Mouse (Mus musculus) neural tube, embryonic 15.5 days (tissue): Measurements from ENCODE around the gene Abcc1. TPM values are rescaled to one million over a fixed set of nuclear protein-coding genes. Genes with fewer than 3 reads are reported as not detected.

Experiments used
- ATAC-seq: fragments of 200-750 bp; cut with Nextera tagmentation; 2 replicates; pipeline ENCODE4 v1.8.0; 2017; ENCODE audit warnings: mild to moderate bottlenecking, moderate TSS enrichment, moderate library complexity; ENCODE audit not compliant: low FRiP score
- H3K27ac ChIP-seq: fragments of 300-500 bp; sonication (generic); replicated peaks from 2 replicates; pipeline ENCODE4 v1.5.1; 2015; ENCODE audit warnings: mild to moderate bottlenecking, inconsistent platforms
- H3K27me3 ChIP-seq: fragments of 300-500 bp; sonication (generic); replicated peaks from 2 replicates; pipeline ENCODE4 v1.6.1; 2015; ENCODE audit warnings: inconsistent platforms
- H3K36me3 ChIP-seq: fragments of 300-500 bp; sonication (generic); 2 replicates; pipeline ENCODE4 v1.6.1; 2015; ENCODE audit warnings: inconsistent platforms
- H3K4me1 ChIP-seq: fragments of 300-500 bp; sonication (generic); 2 replicates; pipeline ENCODE4 v1.6.1; 2015; ENCODE audit warnings: inconsistent platforms
- H3K4me2 ChIP-seq: fragments of 300-500 bp; sonication (generic); 2 replicates; pipeline ENCODE4 v1.6.1; 2015; ENCODE audit warnings: inconsistent platforms, mild to moderate bottlenecking, moderate library complexity
- H3K4me3 ChIP-seq: fragments of 300-500 bp; sonication (generic); replicated peaks from 2 replicates; pipeline ENCODE4 v1.5.1; 2015; ENCODE audit warnings: mild to moderate bottlenecking, inconsistent platforms
- H3K9ac ChIP-seq: fragments of 300-500 bp; sonication (generic); replicated peaks from 2 replicates; pipeline ENCODE4 v1.6.1; 2015; ENCODE audit warnings: mild to moderate bottlenecking, inconsistent platforms
- H3K9me3 ChIP-seq: fragments of 300-500 bp; sonication (generic); replicated peaks from 2 replicates; pipeline ENCODE4 v1.6.1; 2016; ENCODE audit warnings: inconsistent platforms
- WGBS: fragments of 180-500 bp; shearing (Covaris S2); methylation state at CpG from one replicate; pipeline ENCODE4 v1.1.7; 2015; ENCODE audit warnings: mixed read lengths; 5-methylcytosine and 5-hydroxymethylcytosine counted together
- polyA plus RNA-seq: library from polyadenylated mRNA; unstranded; fragments of >200 nt; fragmentation: Nextera tagmentation; extraction: Ambion mirVana; gene quantifications from 2 replicates; pipeline ENCODE4 v1.2.1, GENCODE M21; 2015

Abcc1 gene
- polyA plus RNA-seq, 1 experiment from 2014 or later, result 8.8 TPM

DNA sequence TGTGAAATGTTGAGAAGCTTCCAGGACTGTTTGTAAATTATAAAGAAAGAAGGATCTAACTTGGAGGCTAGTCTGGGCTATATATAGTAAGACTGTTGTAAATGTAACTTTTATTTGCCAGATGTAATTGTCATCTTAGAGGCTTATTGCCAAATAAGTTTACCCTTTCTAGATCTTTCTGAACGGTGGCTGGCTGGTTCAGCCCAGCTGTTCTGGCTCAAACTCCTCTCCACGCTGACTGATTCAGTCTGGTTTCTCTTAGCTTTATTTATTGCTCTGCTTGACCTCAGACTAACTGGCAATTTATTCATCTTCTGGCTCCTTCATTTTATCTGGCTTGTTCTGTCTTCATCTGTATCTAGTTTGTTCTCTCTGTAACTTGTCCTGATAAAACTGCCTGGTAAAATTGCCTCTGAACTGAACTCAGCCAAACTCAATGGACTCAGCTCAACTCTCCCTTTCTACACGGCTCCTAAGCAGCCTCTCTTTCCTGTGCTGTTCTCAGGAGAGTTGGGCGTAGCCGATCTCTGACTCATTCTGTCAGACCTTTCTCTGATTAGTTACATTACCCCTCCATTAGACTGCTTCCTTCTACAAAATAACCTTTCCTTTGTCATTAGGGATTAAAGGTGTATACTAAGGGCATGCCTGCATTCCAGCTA lies 55.7 kb downstream of the Abcc1 start:
- ATAC-seq, result no peak
- H3K4me3 ChIP-seq, result no peak overlapping the region
- H3K4me2 ChIP-seq, result no peak overlapping the region
- no peak overlapping the region for H3K9ac ChIP-seq
- no peaks in the 10 kb centered on the region for H3K9me3 ChIP-seq
- peaks cover 16% of the 10 kb centered on the region for H3K36me3 ChIP-seq
- WGBS, result 85% methylated on average over 5 of the region's 5 CpGs
- no peaks in the 10 kb centered on the region for H3K27me3 ChIP-seq
- H3K27ac ChIP-seq, result no peak overlapping the region
- no peaks in the 10 kb centered on the region for H3K4me1 ChIP-seq

GRCm38 (mm10) chr16:14420496-14421132 lies 59.3 kb downstream of the Abcc1 start:
- Histone ChIP-seq H3K4me1 (no peaks in the 10 kb centered on the region), H3K27me3 (no peaks in the 10 kb centered on the region), H3K9ac (no peak overlapping the region), H3K4me2 (no peak overlapping the region), H3K4me3 (no peak overlapping the region), H3K36me3 (peaks cover 19% of the 10 kb centered on the region), H3K9me3 (no peaks in the 10 kb centered on the region), H3K27ac (no peak overlapping the region)
- ATAC-seq, result no peak
- 89% methylated on average over 5 of the region's 5 CpGs for WGBS

GRCm38 (mm10) chr16:14422081-14422480 lies 60.7 kb downstream of the Abcc1 start:
- Histone ChIP-seq H3K27ac (no peak overlapping the region), H3K36me3 (peaks cover 19% of the 10 kb centered on the region), H3K4me2 (no peak overlapping the region), H3K4me1 (no peaks in the 10 kb centered on the region), H3K27me3 (no peaks in the 10 kb centered on the region), H3K9ac (no peak overlapping the region), H3K9me3 (no peaks in the 10 kb centered on the region), H3K4me3 (no peak overlapping the region)
- no peak for ATAC-seq
- WGBS, result 96% methylated on average over 3 of the region's 3 CpGs

GRCm38 (mm10) chr16:14429371-14429770 lies 68.0 kb downstream of the Abcc1 start:
- no peaks in the 10 kb centered on the region; the same call in 1 of the 2 replicates for H3K36me3 ChIP-seq
- no peak overlapping the region for H3K9ac ChIP-seq
- H3K27ac ChIP-seq, result no peak overlapping the region
- no peak for ATAC-seq
- H3K4me2 ChIP-seq, result no peak overlapping the region
- H3K4me1 ChIP-seq, result no peaks in the 10 kb centered on the region
- H3K4me3 ChIP-seq, result no peak overlapping the region
- WGBS, result 94% methylated on average over 6 of the region's 6 CpGs
- no peaks in the 10 kb centered on the region for H3K27me3 ChIP-seq
- H3K9me3 ChIP-seq, result no peaks in the 10 kb centered on the region

DNA sequence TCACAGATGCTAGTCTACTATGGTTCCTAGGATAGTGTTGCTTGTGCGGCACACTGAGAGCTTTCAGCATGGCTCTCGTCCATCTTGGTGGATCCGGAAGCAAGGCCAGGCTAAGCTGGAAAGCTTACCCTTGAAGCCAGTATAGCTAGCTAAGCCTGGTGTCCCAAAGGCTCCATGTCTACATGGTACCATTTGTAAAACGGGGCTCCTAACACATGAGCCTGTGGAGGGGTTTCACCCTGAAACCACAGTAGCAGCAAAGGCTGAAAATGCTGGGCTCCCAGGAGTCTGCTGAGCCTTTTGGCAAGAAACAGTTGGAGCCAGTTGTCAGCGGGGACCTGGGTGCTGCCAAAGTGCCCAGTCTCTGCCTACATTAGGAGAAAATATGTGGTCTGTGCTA lies 71.6 kb downstream of the Abcc1 start:
- Histone ChIP-seq H3K4me2 (no peak overlapping the region), H3K27ac (no peak overlapping the region), H3K9ac (no peak overlapping the region), H3K4me3 (no peak overlapping the region), H3K36me3 (peaks cover 3% of the 10 kb centered on the region; the same call in 1 of the 2 replicates), H3K4me1 (no peaks in the 10 kb centered on the region), H3K27me3 (no peaks in the 10 kb centered on the region), H3K9me3 (no peaks in the 10 kb centered on the region)
- WGBS, result 95% methylated on average over 5 of the region's 5 CpGs
- no peak for ATAC-seq

DNA sequence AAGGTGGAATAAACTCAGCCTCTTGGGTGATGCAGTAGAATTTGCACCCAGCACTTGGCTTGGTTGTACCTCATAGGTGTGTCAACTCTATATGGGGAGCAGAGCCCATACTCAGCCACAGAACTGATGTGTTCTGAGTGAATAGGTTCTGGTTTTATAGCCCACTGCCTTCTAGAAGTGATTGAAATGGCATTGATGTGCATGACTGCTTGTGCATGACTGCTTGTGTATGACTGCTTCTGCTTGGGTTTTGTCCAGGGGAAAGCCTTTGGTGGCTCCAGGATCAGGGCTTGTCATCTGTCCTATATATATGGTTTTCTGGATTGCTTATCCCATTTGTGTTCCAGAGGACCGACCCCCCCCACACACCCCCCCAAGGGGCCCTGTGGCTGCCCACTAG lies 74.2 kb downstream of the Abcc1 start:
- Histone ChIP-seq H3K27ac (no peak overlapping the region), H3K4me2 (no peak overlapping the region), H3K9me3 (no peaks in the 10 kb centered on the region), H3K9ac (no peak overlapping the region), H3K4me3 (no peak overlapping the region), H3K36me3 (0 out of 2 replicates have a peak, but pooled peaks cover 5% of the 10 kb centered on the region), H3K4me1 (peaks cover 3% of the 10 kb centered on the region; the same call in 1 of the 2 replicates), H3K27me3 (no peaks in the 10 kb centered on the region)
- ATAC-seq, result no peak
- WGBS, result 94% methylated on average over 1 of the region's 1 CpGs

DNA sequence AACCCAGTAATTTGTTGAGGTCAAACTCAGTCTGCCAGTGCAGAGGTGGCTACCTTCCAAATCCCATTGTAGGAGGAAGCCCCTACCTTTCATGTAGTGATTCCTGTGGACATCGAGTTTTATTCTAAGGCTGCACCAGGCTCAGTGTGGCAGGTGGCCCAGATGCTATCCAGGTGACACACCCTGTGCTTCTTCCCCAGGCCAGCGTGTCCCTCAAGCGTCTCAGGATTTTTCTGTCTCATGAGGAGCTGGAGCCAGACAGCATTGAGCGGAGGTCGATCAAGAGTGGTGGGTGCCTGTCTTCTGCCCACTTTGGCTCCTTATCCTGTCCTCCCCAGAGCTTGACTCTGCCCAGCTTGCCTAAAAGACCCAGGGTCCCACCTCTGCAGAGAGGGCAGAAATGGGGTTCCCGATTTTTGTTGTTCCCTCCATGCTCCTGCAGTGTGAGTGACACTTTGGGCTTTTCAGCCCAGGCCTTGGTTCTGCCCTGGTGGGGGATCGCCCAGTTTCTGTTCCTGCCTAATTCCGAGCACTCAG lies 76.2 kb downstream of the Abcc1 start:
- 93% methylated on average over 8 of the region's 8 CpGs for WGBS
- Histone ChIP-seq H3K9me3 (no peaks in the 10 kb centered on the region), H3K4me2 (no peak overlapping the region), H3K27ac (no peak overlapping the region), H3K4me3 (no peak overlapping the region), H3K27me3 (no peaks in the 10 kb centered on the region), H3K9ac (no peak overlapping the region), H3K4me1 (peaks cover 3% of the 10 kb centered on the region; the same call in 1 of the 2 replicates), H3K36me3 (0 out of 2 replicates have a peak, but pooled peaks cover 6% of the 10 kb centered on the region)
- no peak for ATAC-seq

- Histone ChIP-seq H3K4me3 (no peak overlapping the region), H3K27me3 (no peaks in the 10 kb centered on the region), H3K4me2 (no peak overlapping the region), H3K9me3 (no peaks in the 10 kb centered on the region), H3K4me1 (peaks cover 3% of the 10 kb centered on the region; the same call in 1 of the 2 replicates), H3K9ac (no peak overlapping the region), H3K36me3 (peaks cover 11% of the 10 kb centered on the region; the same call in 1 of the 2 replicates), H3K27ac (no peak overlapping the region)
- WGBS, result 92% methylated on average over 7 of the region's 7 CpGs
- no peak for ATAC-seq
These were observed 77.2 kb downstream of the Abcc1 start for GRCm38 (mm10) chr16:14438561-14438960.

DNA sequence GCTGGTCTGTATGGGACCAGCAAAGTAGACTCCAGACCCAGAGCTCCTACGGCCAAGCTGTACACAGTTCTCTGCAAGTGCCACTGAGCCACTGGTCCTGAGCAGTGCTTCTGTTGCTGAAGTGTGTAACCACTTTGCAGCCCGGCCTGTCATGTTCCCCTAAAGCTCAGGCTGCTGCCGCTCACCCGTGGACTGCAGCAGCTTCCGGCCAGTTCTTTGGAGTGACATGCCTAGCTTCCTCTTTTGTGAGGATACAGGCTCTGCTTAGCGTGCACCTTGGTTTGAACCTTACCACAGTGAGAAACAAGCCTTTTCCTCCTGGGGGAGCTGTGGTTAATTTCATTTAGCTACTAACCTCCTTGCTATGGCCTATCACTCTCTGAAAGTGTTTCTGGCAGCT lies 77.7 kb downstream of the Abcc1 start:
- Histone ChIP-seq H3K9me3 (no peaks in the 10 kb centered on the region), H3K9ac (no peak overlapping the region), H3K27ac (no peak overlapping the region), H3K27me3 (no peaks in the 10 kb centered on the region), H3K4me2 (no peak overlapping the region), H3K4me1 (peaks cover 3% of the 10 kb centered on the region; the same call in 1 of the 2 replicates), H3K36me3 (peaks cover 11% of the 10 kb centered on the region; the same call in 1 of the 2 replicates), H3K4me3 (no peak overlapping the region)
- ATAC-seq, result no peak
- WGBS, result 89% methylated on average over 6 of the region's 6 CpGs

GRCm38 (mm10) chr16:14439801-14440614 lies 78.7 kb downstream of the Abcc1 start:
- ATAC-seq, result no peak

GRCm38 (mm10) chr16:14444059-14444855 lies 82.9 kb downstream of the Abcc1 start:
- Histone ChIP-seq H3K4me3 (no peak overlapping the region), H3K36me3 (peaks cover 13% of the 10 kb centered on the region; the same call in 1 of the 2 replicates), H3K27ac (no peak overlapping the region), H3K9me3 (no peaks in the 10 kb centered on the region), H3K27me3 (no peaks in the 10 kb centered on the region), H3K4me2 (no peak overlapping the region), H3K9ac (no peak overlapping the region), H3K4me1 (peaks cover 3% of the 10 kb centered on the region; the same call in 1 of the 2 replicates)
- ATAC-seq, result peak; percentile 29; the same call in 1 of the 2 replicates
- WGBS, result 61% methylated on average over 6 of the region's 6 CpGs

More at GRCm38 (mm10) chr16:14439801-14440614, 78.7 kb downstream of the Abcc1 start:
- no peak overlapping the region for H3K27ac ChIP-seq
- H3K27me3 ChIP-seq, result no peaks in the 10 kb centered on the region
- 89% methylated on average over 2 of the region's 2 CpGs for WGBS
- H3K4me1 ChIP-seq, result peaks cover 3% of the 10 kb centered on the region; the same call in 1 of the 2 replicates
- H3K4me3 ChIP-seq, result no peak overlapping the region
- peaks cover 11% of the 10 kb centered on the region; the same call in 1 of the 2 replicates for H3K36me3 ChIP-seq
- H3K4me2 ChIP-seq, result no peak overlapping the region
- no peak overlapping the region for H3K9ac ChIP-seq
- H3K9me3 ChIP-seq, result no peaks in the 10 kb centered on the region
